9 mouse cellular contexts compared by ENCODE assay signal in genomic region chr17:83548501-83549233, GRCm38 (mm10). TPM values are rescaled to one million over a fixed set of nuclear protein-coding genes. Genes with fewer than 3 reads are reported as not detected.
DNase-seq lines count a peak whose midpoint lies in the region; ATAC-seq and TF ChIP-seq lines count a peak whose summit lies in the region.
"Had no signal": no experiment of that assay in that cellular context is flagged by ENCODE, and none has a peak within 500 bp of the region (broad histone marks: within the 10 kb centered on the region; RNA-seq: fewer than 3 reads in every experiment).

No protein-coding gene starts in this region.

- H3K4me1 ChIP-seq in forebrain, postnatal 0 days (ENCODE audit: insufficient read depth), result 0 out of 2 replicates have a peak, but pooled peaks cover 16% of the 10 kb centered on the region
- peaks cover 10% of the 10 kb centered on the region for H3K4me1 ChIP-seq in midbrain, embryonic 11.5 days (ENCODE audit: control insufficient read depth, insufficient read depth, low read length)

- H3K36me3 ChIP-seq in forebrain, postnatal 0 days (ENCODE audit: insufficient read depth), result no peaks in the 10 kb centered on the region
- H3K36me3 ChIP-seq in midbrain, embryonic 11.5 days (ENCODE audit: control insufficient read depth, insufficient read depth, low read length), result no peaks in the 10 kb centered on the region
- H3K36me3 ChIP-seq: embryonic facial prominence, embryonic 13.5 days had no signal

- H3K9me3 ChIP-seq in forebrain, postnatal 0 days (ENCODE audit: low read length), result no peaks in the 10 kb centered on the region
- H3K9me3 ChIP-seq in midbrain, embryonic 11.5 days (ENCODE audit: control insufficient read depth, low read length), result no peaks in the 10 kb centered on the region
- H3K9me3 ChIP-seq: embryonic facial prominence, embryonic 13.5 days had no signal

- WGBS in forebrain, postnatal 0 days, result 15% methylated on average over 12 of the region's 12 CpGs
- WGBS in midbrain, embryonic 11.5 days, result 17% methylated on average over 12 of the region's 12 CpGs

- H3K4me2 ChIP-seq in forebrain, postnatal 0 days (ENCODE audit: low read depth), result no peak overlapping the region
- no peak overlapping the region for H3K4me2 ChIP-seq in midbrain, embryonic 11.5 days
- H3K4me2 ChIP-seq: embryonic facial prominence, embryonic 13.5 days had no signal

- no peak overlapping the region for H3K4me3 ChIP-seq in forebrain, postnatal 0 days (ENCODE audit: low read depth, low read length)
- H3K4me3 ChIP-seq in midbrain, embryonic 11.5 days (ENCODE audit: low read depth, low read length), result no peak overlapping the region
- H3K4me3 ChIP-seq: embryonic facial prominence, embryonic 13.5 days had no signal

- DNase-seq in adrenal gland, postnatal 14 days, result peak; percentile 51
- DNase-seq in adrenal gland, adult 2 months, result no peak
- DNase-seq in lung, postnatal 10 days, result peak; percentile 22
- no peak for DNase-seq in lung, postnatal 36 days
- DNase-seq in forebrain, postnatal 0 days, result peak; percentile 55
- DNase-seq in midbrain, embryonic 11.5 days (ENCODE audit: low spot score, missing footprints), result peak; percentile 91
- DNase-seq in thymus, postnatal 4 days, result peak; percentile 84
- no peak for DNase-seq in gastrocnemius, postnatal 4 days (ENCODE audit: low spot score in 2 of 2)

- H3K9ac ChIP-seq in forebrain, postnatal 0 days, result no peak overlapping the region
- peak overlapping the region; percentile 20; the same call in 1 of the 2 replicates for H3K9ac ChIP-seq in midbrain, embryonic 11.5 days (ENCODE audit: low read length)
- H3K9ac ChIP-seq: embryonic facial prominence, embryonic 13.5 days had no signal

- H3K27ac ChIP-seq in forebrain, postnatal 0 days (ENCODE audit: low read depth, low read length), result no peak overlapping the region
- no peak overlapping the region for H3K27ac ChIP-seq in midbrain, embryonic 11.5 days (ENCODE audit: low read depth, low read length)
- H3K27ac ChIP-seq: embryonic facial prominence, embryonic 13.5 days had no signal

- ATAC-seq in forebrain, postnatal 0 days, result peak; percentile 53
- ATAC-seq in midbrain, embryonic 11.5 days (ENCODE audit: low FRiP score), result 0 out of 2 replicates have a peak, but pooled peaks have one; percentile 41

- TF ChIP-seq CTCF in forebrain, postnatal 0 days (IDR thresholded peaks at IDR 0.05; ENCODE audit: low read depth), result peak; percentile 42; the same call in 1 of the 2 replicates

- 0 out of 2 replicates have a peak, but pooled peaks cover 2% of the 10 kb centered on the region for H3K27me3 ChIP-seq in forebrain, postnatal 0 days (ENCODE audit: insufficient read depth, low read length)
- H3K27me3 ChIP-seq in midbrain, embryonic 11.5 days (ENCODE audit: control insufficient read depth, insufficient read depth, low read length), result peaks cover 21% of the 10 kb centered on the region

RNA-seq across cellular contexts. Expression of gene Cox7a2l, which starts 31.5 kb away (rescaled TPM):
- total RNA-seq in adrenal gland, postnatal 14 days (2021), result 220 and 252 TPM in 2 replicates
- 100 to 1,000 TPM; 141 to 185 TPM for total RNA-seq in adrenal gland, adult 2 months (2021)
- 68.7 and 87.2 TPM in 2 replicates for polyA plus RNA-seq in adrenal gland, adult 2 months (2012; rRNA removed)
- total RNA-seq in forebrain, postnatal 0 days (2014; rRNA removed), result 343 and 363 TPM in 2 replicates
- polyA plus RNA-seq in forebrain, postnatal 0 days (2015; fragmentation: Nextera tagmentation; extraction: Ambion mirVana), result 210 and 242 TPM in 2 replicates
- 174 and 182 TPM in 2 replicates for polyA plus RNA-seq in midbrain, embryonic 11.5 days (2014; fragmentation: Nextera tagmentation; extraction: Ambion mirVana)
- 100 to 1,000 TPM; 176 to 192 TPM for total RNA-seq in gastrocnemius, postnatal 4 days (2021)

Comparison
In these comparisons a context has a peak if more than half of its experiments do, and no peak if none do; other contexts are left out.
1. DNase-seq: peak in adrenal gland, postnatal 14 days (single experiment), lung, postnatal 10 days (single experiment), forebrain, postnatal 0 days (single experiment), midbrain, embryonic 11.5 days (single experiment) and thymus, postnatal 4 days (single experiment); none in adrenal gland, adult 2 months (single experiment), lung, postnatal 36 days (single experiment) and gastrocnemius, postnatal 4 days (0 of 2).